Mouse (Mus musculus): Measurements from ENCODE around the gene Adamts2.

GRCm38 (mm10) chr11:50766461-50766860 lies 164.6 kb downstream of the Adamts2 start:
- TF ChIP-seq CTCF (IDR thresholded peaks at IDR 0.05; ENCODE audit: low read depth) (no peak), EP300 (optimal IDR thresholded peaks at IDR 0.05) (no peak)

All from stomach, postnatal 0 days (tissue).